Mouse (Mus musculus) stomach, embryonic 16.5 days (tissue): Measurements from ENCODE around the gene Cd9. TPM values are rescaled to one million over a fixed set of nuclear protein-coding genes. Genes with fewer than 3 reads are reported as not detected.

Source experiments
- ATAC-seq: fragments of 200-750 bp; cut with Nextera tagmentation; 2 replicates; pipeline ENCODE4 v1.8.0; 2017; ENCODE audit warnings: moderate number of reproducible peaks, moderate TSS enrichment; ENCODE audit not compliant: insufficient read depth, low FRiP score
- H3K27ac ChIP-seq: fragments of 300-500 bp; sonication (generic); 2 replicates; pipeline ENCODE4 v1.5.1; 2014; ENCODE audit warnings: low read length
- H3K27me3 ChIP-seq: fragments of 300-500 bp; sonication (generic); 2 replicates; pipeline ENCODE4 v1.6.1; 2014; ENCODE audit warnings: low read length, control low read depth, mixed read lengths; ENCODE audit not compliant: control insufficient read depth, insufficient read depth
- H3K36me3 ChIP-seq: fragments of 300-500 bp; sonication (generic); 2 replicates; pipeline ENCODE4 v1.6.1; 2014; ENCODE audit warnings: low read length; ENCODE audit not compliant: control insufficient read depth, insufficient read depth
- H3K4me1 ChIP-seq: fragments of 300-500 bp; sonication (generic); 2 replicates; pipeline ENCODE4 v1.6.1; 2014; ENCODE audit warnings: low read length, control low read depth, mixed read lengths; ENCODE audit not compliant: control insufficient read depth, insufficient read depth
- H3K4me2 ChIP-seq: fragments of 300-500 bp; sonication (generic); 2 replicates; pipeline ENCODE4 v1.6.1; 2014; ENCODE audit warnings: low read depth, low read length, mixed read lengths
- H3K4me3 ChIP-seq: fragments of 300-500 bp; sonication (generic); replicated peaks from 2 replicates; pipeline ENCODE4 v1.5.1; 2014; ENCODE audit warnings: mild to moderate bottlenecking, low read length
- H3K9ac ChIP-seq: fragments of 300-500 bp; sonication (generic); 2 replicates; pipeline ENCODE4 v1.6.1; 2014; ENCODE audit warnings: low read length
- H3K9me3 ChIP-seq: fragments of 300-500 bp; sonication (generic); replicated peaks from 2 replicates; pipeline ENCODE4 v1.6.1; 2016; ENCODE audit warnings: low read length, control low read depth; ENCODE audit not compliant: control insufficient read depth
- WGBS: fragments of 180-500 bp; shearing (Covaris S2); extraction: QIAGEN DNeasy Blood & Tissue Kit; methylation state at CpG from one replicate; pipeline ENCODE4 v1.1.7; 2014; 5-methylcytosine and 5-hydroxymethylcytosine counted together
- polyA plus RNA-seq: library from polyadenylated mRNA; unstranded; fragments of >200 nt; fragmentation: Nextera tagmentation; extraction: Ambion mirVana; gene quantifications from 2 replicates; pipeline ENCODE4 v1.2.1, GENCODE M21; 2015

Cd9 gene
- polyA plus RNA-seq, 1 experiment from 2014 or later, result 452 TPM

DNA sequence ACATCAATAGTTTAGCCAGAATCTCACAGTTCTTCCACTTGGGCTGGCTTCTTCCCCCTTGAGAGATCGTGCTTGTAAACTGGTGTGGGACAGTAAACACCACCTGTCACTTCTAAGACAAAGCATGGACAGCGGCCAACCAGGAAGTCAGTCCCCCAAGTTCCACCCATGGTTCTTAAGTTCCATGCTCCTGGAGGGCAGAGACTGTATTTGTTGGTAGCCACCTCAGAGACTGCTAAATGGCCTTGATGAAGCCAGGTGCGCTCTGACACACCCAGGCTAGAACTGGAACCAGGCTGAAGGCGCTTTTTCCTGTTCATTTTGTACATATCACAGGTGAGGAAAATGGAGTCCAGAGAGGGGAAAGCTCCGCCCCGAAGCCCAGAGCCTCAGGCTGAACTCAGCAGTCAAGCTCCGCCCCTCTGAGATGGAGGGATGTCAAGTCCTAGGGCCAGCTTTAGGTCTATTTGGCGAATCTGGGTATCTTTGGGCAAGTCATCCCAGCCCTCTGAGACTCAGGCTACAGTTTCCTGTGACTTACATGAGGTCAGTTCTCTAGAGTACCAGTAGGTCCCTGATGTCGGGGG is 34.1 kb upstream of the Cd9 start:
- Histone ChIP-seq H3K27ac (no peak overlapping the region), H3K9me3 (no peaks in the 10 kb centered on the region), H3K4me3 (no peak overlapping the region), H3K36me3 (no peaks in the 10 kb centered on the region), H3K4me2 (no peak overlapping the region), H3K4me1 (no peaks in the 10 kb centered on the region), H3K9ac (no peak overlapping the region), H3K27me3 (no peaks in the 10 kb centered on the region)
- WGBS, result 78% methylated on average over 9 of the region's 9 CpGs
- no peak for ATAC-seq

DNA sequence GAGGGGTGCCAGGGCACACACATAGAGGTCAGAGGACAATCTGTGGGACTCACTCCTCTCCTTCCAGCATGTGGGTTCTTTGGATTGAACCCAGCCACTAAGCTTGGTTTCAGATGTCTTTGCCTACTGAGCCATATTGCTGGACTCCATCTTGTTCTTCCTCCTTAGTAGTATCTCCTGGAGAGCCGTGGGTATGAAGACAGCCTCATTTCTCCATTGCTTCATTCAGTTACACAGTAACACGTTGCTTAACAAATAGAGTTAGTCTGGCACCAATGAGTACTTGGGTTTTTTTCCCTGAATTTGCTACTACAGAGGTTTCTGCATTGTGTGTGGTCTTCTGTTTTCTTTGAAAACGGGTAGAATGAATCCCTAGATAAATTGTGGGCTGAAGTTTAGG is 31.5 kb upstream of the Cd9 start:
- Histone ChIP-seq H3K27me3 (no peaks in the 10 kb centered on the region), H3K4me1 (peaks cover 4% of the 10 kb centered on the region; the same call in 1 of the 2 replicates), H3K27ac (no peak overlapping the region), H3K9ac (no peak overlapping the region), H3K9me3 (no peaks in the 10 kb centered on the region), H3K36me3 (no peaks in the 10 kb centered on the region), H3K4me3 (no peak overlapping the region), H3K4me2 (no peak overlapping the region)
- ATAC-seq, result no peak
- WGBS, result 46% methylated on average over 3 of the region's 3 CpGs

DNA sequence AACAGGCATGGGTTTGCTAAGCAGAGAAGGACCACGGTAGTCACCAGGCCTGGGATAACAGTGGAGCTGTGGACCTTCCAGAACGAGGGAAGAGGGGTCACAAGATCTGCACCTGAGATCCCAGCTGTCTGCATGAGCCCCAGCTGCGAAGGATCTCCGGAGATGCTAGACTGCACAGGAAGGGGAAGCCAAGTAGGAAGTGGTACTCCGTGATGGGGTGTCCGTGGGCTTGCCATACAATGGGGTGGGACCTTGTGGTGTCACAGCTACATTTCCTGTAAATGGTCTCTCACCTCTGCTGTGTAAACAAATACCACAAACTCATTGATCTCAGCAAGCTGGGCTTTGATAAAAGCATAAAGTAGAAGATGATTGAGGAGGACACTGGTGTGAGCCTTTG is 29.4 kb upstream of the Cd9 start:
- Histone ChIP-seq H3K36me3 (no peaks in the 10 kb centered on the region), H3K9me3 (no peaks in the 10 kb centered on the region), H3K4me1 (peaks cover 4% of the 10 kb centered on the region; the same call in 1 of the 2 replicates), H3K27ac (no peak overlapping the region), H3K4me2 (no peak overlapping the region), H3K4me3 (no peak overlapping the region), H3K9ac (no peak overlapping the region), H3K27me3 (no peaks in the 10 kb centered on the region)
- ATAC-seq, result no peak
- WGBS, result 74% methylated on average over 6 of the region's 6 CpGs

DNA sequence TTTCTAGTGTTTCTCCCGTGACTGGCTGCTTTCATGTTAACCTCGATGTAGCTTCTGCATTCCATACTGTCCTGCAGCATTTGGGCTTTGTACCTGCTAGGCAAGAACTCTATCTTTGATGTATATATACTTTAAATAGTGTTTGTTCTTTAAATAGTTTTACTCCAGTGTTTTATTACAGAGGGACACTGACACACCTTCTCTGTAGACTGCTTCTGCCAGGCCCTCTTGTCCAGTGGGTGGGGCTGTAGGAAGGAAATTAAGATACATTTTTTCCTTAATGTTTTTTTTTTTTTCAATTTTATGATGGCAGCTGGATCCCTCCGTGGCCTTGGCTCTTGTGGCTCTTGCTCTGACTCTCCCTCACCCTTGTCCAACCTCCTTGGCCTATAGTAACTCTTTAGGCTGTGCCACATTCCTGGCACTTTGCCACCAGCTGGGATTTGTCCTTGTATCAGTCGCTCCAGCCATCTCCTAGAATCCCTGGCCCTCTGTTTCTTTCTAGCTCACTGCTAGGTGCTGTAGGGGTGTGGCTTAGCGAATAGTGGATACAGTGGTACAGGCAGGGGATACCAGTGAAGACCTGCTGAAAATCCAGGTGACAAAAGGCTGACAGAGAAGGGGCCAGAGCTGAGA is 27.1 kb upstream of the Cd9 start:
- 0 out of 2 replicates have a peak, but pooled peaks have one; percentile 25 for ATAC-seq
- Histone ChIP-seq H3K9ac (no peak overlapping the region), H3K36me3 (no peaks in the 10 kb centered on the region), H3K27me3 (no peaks in the 10 kb centered on the region), H3K27ac (0 out of 2 replicates have a peak overlapping the region, but pooled peaks have one; percentile 7), H3K4me3 (no peak overlapping the region), H3K4me2 (no peak overlapping the region), H3K9me3 (no peaks in the 10 kb centered on the region), H3K4me1 (peaks cover 4% of the 10 kb centered on the region; the same call in 1 of the 2 replicates)
- 36% methylated on average over 5 of the region's 5 CpGs for WGBS

DNA sequence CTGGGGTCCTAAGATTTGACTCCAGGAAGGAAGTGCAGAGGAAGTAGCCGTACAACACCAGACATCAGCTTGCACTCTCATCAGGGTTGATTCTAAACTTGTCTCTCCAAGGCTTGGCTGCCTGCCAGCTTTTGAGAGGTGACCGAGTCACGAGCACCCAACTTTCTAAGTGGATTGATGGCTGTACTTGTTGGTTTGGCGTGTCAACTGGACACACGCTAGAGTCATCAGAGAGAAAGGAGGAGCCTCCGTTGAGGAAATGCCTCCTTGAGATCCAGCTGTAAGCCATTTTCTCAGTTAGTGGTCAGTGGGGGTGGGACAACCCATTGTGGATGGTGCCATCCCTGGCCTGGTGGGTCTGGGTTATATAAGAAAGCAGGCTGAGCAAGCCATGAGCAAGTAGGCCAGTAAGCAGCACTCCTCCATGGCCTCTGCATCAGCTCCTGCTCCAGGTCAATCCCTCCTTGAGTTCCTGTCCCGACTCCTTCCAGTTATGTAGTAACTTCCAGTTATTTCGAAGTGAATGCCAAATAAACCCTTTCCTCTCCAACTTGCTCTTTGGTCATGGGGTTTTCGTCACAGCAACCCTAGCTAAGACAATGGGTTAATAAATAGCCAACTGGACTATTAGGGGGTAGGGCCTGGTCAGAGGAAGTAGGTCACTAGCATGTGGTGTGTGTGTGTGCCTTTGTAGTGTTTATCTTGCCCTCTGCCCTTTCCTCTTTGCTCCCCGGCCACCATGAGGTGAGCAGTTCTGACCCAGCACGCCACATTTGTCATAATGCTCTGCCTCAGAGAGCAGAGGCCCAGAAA is 21.1 kb upstream of the Cd9 start:
- H3K4me3 ChIP-seq, result no peak overlapping the region
- peaks cover 9% of the 10 kb centered on the region; the same call in 1 of the 2 replicates for H3K4me1 ChIP-seq
- H3K27ac ChIP-seq, result no peak overlapping the region
- H3K4me2 ChIP-seq, result no peak overlapping the region
- no peak overlapping the region for H3K9ac ChIP-seq
- WGBS, result 45% methylated on average over 11 of the region's 11 CpGs
- no peaks in the 10 kb centered on the region for H3K36me3 ChIP-seq
- no peaks in the 10 kb centered on the region for H3K9me3 ChIP-seq
- H3K27me3 ChIP-seq, result no peaks in the 10 kb centered on the region
- ATAC-seq, result peak; percentile 51; the same call in 1 of the 2 replicates

DNA sequence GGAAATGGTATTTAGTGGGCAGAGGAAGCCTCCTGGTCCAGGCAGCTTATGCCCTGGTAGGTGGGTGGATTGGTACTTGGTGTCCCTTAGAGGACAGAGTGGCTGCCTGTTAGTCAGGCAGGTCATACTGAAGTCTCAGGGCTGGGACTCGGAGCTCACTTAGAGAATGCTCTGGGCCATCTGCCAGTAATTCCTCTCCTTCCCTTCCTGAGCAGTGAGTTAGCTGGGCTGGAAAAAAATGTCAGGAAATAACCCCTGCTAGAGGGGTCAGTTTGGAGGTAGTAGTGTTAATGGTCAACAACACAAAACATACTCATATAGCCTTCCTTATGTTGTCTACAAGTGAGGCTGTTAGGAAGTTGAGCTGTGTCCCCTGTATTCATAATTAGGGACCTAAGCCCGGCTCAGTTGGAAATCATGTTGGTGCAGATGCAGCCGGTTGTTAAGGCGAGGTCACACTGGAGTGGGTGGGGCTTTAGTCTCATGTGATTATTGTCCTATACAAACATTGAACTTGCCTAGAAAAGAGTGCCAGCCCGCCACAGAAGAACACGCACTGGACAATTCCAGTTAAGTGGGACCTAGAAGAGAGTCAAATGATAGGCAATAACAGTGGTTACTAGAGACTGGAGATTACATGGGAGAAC is 18.5 kb upstream of the Cd9 start:
- no peaks in the 10 kb centered on the region for H3K36me3 ChIP-seq
- peak; percentile 58 for ATAC-seq
- no peaks in the 10 kb centered on the region for H3K27me3 ChIP-seq
- peak overlapping the region; percentile 43 for H3K27ac ChIP-seq
- H3K4me3 ChIP-seq, result no peak overlapping the region
- H3K9ac ChIP-seq, result no peak overlapping the region
- no peaks in the 10 kb centered on the region for H3K9me3 ChIP-seq
- no peak overlapping the region for H3K4me2 ChIP-seq
- WGBS, result 37% methylated on average over 6 of the region's 6 CpGs
- H3K4me1 ChIP-seq, result peaks cover 9% of the 10 kb centered on the region; the same call in 1 of the 2 replicates

DNA sequence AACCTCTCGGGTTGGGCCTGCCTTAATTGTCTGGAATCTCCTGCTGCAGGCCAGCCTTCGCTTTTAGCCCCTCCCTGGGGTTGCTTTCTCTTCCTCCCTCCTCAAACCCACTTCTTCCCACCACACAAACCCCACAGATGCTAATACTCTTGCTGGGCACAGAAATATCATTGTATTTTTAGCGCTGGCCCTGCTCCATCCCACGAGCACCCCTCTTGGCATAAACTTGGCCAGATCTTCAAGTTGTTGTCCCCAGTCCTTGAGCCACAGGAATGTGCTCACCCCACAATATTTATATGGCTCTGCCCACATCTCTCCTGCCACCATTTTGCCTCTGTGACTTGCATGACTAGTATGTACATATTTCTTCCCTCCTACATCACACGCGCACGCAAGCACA is 16.6 kb upstream of the Cd9 start:
- H3K9me3 ChIP-seq, result no peaks in the 10 kb centered on the region
- no peak overlapping the region for H3K9ac ChIP-seq
- 83% methylated on average over 7 of the region's 7 CpGs for WGBS

DNA sequence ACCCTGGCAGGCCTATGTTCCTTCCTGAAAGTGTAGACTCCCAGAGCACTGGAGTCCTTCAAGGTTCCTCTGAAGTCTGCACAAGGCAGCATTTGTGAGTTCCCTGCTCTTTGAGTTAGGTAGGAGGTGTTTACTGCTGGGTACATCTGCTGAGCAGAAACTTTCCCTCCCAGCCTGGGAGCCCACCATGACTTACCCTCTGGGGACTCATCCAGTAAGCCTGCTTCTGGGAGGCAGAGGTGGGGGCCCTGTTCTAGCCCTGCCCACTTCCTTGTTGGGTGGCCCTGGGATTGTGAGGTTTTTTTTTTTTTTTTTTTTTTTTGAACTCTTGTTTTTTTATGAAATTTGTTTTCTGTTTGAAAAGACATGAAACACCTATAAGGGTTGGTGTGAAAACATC is 16.1 kb upstream of the Cd9 start:
- H3K36me3 ChIP-seq, result no peaks in the 10 kb centered on the region

More for the DNA sequence above, 16.6 kb upstream of the Cd9 start:
- no peak overlapping the region for H3K4me3 ChIP-seq
- no peak for ATAC-seq
- H3K4me1 ChIP-seq, result peaks cover 9% of the 10 kb centered on the region; the same call in 1 of the 2 replicates
- no peaks in the 10 kb centered on the region for H3K27me3 ChIP-seq
- no peak overlapping the region for H3K27ac ChIP-seq
- H3K36me3 ChIP-seq, result no peaks in the 10 kb centered on the region
- H3K4me2 ChIP-seq, result no peak overlapping the region

More for the DNA sequence above, 16.1 kb upstream of the Cd9 start:
- Histone ChIP-seq H3K27ac (no peak overlapping the region), H3K4me2 (no peak overlapping the region), H3K4me3 (no peak overlapping the region), H3K27me3 (no peaks in the 10 kb centered on the region), H3K9me3 (no peaks in the 10 kb centered on the region), H3K4me1 (peaks cover 9% of the 10 kb centered on the region; the same call in 1 of the 2 replicates), H3K9ac (no peak overlapping the region)
- ATAC-seq, result no peak
